Mouse (Mus musculus) megakaryocyte, embryonic 14.5 days (primary cell): ENCODE data around the gene Rsad2.

Source experiments
- FLI1 ChIP-seq: IDR thresholded peaks from 2 replicates; pipeline ENCODE4 v1.6.1; 2012; ENCODE audit warnings: low read length, inconsistent platforms, mixed read lengths
- GATA1 ChIP-seq: IDR thresholded peaks from 3 replicates; pipeline ENCODE4 v1.6.1; 2012; ENCODE audit warnings: mixed read lengths, low read length, inconsistent platforms, borderline replicate concordance

DNA sequence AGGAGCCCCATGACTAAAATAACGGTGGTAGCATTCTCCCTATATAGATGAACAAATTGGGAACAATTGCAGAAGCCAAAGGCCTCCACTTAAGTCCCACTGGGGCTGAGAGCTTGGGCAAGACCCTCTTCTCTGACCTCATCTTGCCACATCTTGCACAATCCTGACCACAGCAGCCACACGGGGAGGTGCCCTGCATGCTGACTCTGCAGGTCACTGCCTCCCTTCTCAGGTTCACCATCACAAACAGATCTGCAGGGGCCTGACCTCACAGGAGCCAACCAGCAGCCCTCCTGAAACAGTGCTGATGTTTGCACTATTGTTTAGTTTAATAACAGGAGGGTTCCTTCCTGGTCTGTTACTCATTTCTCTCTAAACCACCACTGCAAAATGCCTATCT is 57.7 kb downstream of the Rsad2 start:
- TF ChIP-seq GATA1 (no peak), FLI1 (no peak)
